Mouse (Mus musculus) lung, adult 2 months (tissue): ENCODE results near the gene Bhlhb9. TPM values are rescaled to one million over a fixed set of nuclear protein-coding genes. Genes with fewer than 3 reads are reported as not detected.
A peak's percentile ranks its signal among the peaks of the same experiment; 100 is the strongest.
"Not testable (repeated sequence)": the region's sequence is repeated elsewhere in the genome, so short reads cannot be mapped to it uniquely, and the experiment has no call there.

Source experiments
- DNase-seq: peaks from one replicate; pipeline ENCODE4 v3.0.0; 2022
- H3K4me1 ChIP-seq: fragments of 200-500 bp; 2 replicates; pipeline ENCODE4 v1.6.1; 2011; ENCODE audit warnings: low read length; ENCODE audit not compliant: control insufficient read depth, insufficient read depth
- H3K4me3 ChIP-seq: fragments of 200-500 bp; replicated peaks from 2 replicates; pipeline ENCODE3; 2011; ENCODE audit warnings: low read depth, mild to moderate bottlenecking, control low read depth, low read length; ENCODE audit errors: extremely low read depth
- CTCF ChIP-seq: fragments of 200-500 bp; IDR thresholded peaks from 2 replicates; pipeline ENCODE4 v1.5.1; 2011; ENCODE audit warnings: mild to moderate bottlenecking, low read length, control low read depth; ENCODE audit not compliant: insufficient read depth
- POLR2A ChIP-seq: fragments of 200-500 bp; IDR thresholded peaks from 2 replicates; pipeline ENCODE4 v1.6.1; 2011; ENCODE audit warnings: low read depth, mild to moderate bottlenecking, control low read depth, low read length, borderline replicate concordance; ENCODE audit errors: extremely low read depth
- WGBS: fragments of 180-500 bp; shearing (Covaris S2); methylation state at CpG from one replicate; pipeline ENCODE4 v1.1.7; 2018; 5-methylcytosine and 5-hydroxymethylcytosine counted together
- polyA plus RNA-seq: library from polyadenylated mRNA; depleted of rRNA; stranded (reverse); fragments of >200 nt; gene quantifications from 2 replicates; pipeline ENCODE4 v1.2.3, GENCODE M21; 2012; rRNA removed

Gene Bhlhb9
- 2.6 TPM in 2 replicates for polyA plus RNA-seq

- peak; percentile 21 for DNase-seq
- not testable (repeated sequence) for H3K4me1 ChIP-seq
- peak within 1 kb of the TSS; percentile 51 for H3K4me3 ChIP-seq
- 31% methylated on average over 4 of the region's 5 CpGs for WGBS
Measured at GRCm38 (mm10) chrX:135797212-135797644, at the start of gene Bhlhb9. Gene Bhlhb9, plus strand, starts transcription at chrX:135797594.

GRCm38 (mm10) chrX:135752832-135753231, 44.6 kb upstream of the Bhlhb9 start:
- WGBS: 3% methylated on average over 2 of the region's 2 CpGs
- peak; percentile 55 for DNase-seq
- H3K4me1 ChIP-seq: no peaks in the 10 kb centered on the region
- H3K4me3 ChIP-seq: no peak overlapping the region
- TF ChIP-seq POLR2A (no peak), CTCF (peak; percentile 75)

- no peak overlapping the region for H3K4me3 ChIP-seq
- no peak for TF ChIP-seq CTCF
- no peak for TF ChIP-seq POLR2A
- DNase-seq: no peak
- H3K4me1 ChIP-seq: no peaks in the 10 kb centered on the region
Measured at GRCm38 (mm10) chrX:135761707-135762106, 35.7 kb upstream of the Bhlhb9 start.

GRCm38 (mm10) chrX:135768043-135768548, 29.3 kb upstream of the Bhlhb9 start:
- DNase-seq: no peak
- no peaks in the 10 kb centered on the region for H3K4me1 ChIP-seq
- H3K4me3 ChIP-seq: no peak overlapping the region
- WGBS: 65% methylated on average over 3 of the region's 3 CpGs
- no peak for TF ChIP-seq POLR2A
- no peak for TF ChIP-seq CTCF

- no peak for TF ChIP-seq POLR2A
- TF ChIP-seq CTCF: no peak
- WGBS: 67% methylated on average over 2 of the region's 2 CpGs
- no peak for DNase-seq
- H3K4me1 ChIP-seq: no peaks in the 10 kb centered on the region
- no peak overlapping the region for H3K4me3 ChIP-seq
Measured at GRCm38 (mm10) chrX:135768565-135768964, 28.8 kb upstream of the Bhlhb9 start.

GRCm38 (mm10) chrX:135791536-135791935, 5.9 kb upstream of the Bhlhb9 start:
- H3K4me3 ChIP-seq: no peak overlapping the region
- DNase-seq: no peak
- no peaks in the 10 kb centered on the region for H3K4me1 ChIP-seq
- TF ChIP-seq POLR2A: no peak
- no peak for TF ChIP-seq CTCF

- DNase-seq: no peak
- no peak overlapping the region for H3K4me3 ChIP-seq
- WGBS: 72% methylated on average over 6 of the region's 6 CpGs
- no peaks in the 10 kb centered on the region for H3K4me1 ChIP-seq
- TF ChIP-seq CTCF: no peak
- TF ChIP-seq POLR2A: no peak
Measured at GRCm38 (mm10) chrX:135792326-135792725, 5.1 kb upstream of the Bhlhb9 start.

GRCm38 (mm10) chrX:135795591-135796304, 1.6 kb upstream of the Bhlhb9 start:
- H3K4me1 ChIP-seq: not testable (repeated sequence)
- H3K4me3 ChIP-seq: peak overlapping the region; percentile 54
- 35% methylated on average over 27 of the region's 27 CpGs for WGBS
- peak; percentile 13 for DNase-seq

GRCm38 (mm10) chrX:135796305-135797211, 836 bp upstream of the Bhlhb9 start:
- DNase-seq: peak; percentile 5
- H3K4me3 ChIP-seq: peak overlapping the region; percentile 51
- H3K4me1 ChIP-seq: not testable (repeated sequence)
- WGBS: 31% methylated on average over 26 of the region's 26 CpGs

GRCm38 (mm10) chrX:135804149-135804548, 6.8 kb downstream of the Bhlhb9 start:
- no peak for DNase-seq
- no peak for TF ChIP-seq CTCF
- TF ChIP-seq POLR2A: no peak
- WGBS: 76% methylated on average over 3 of the region's 3 CpGs
- Histone ChIP-seq H3K4me1 (no peaks in the 10 kb centered on the region), H3K4me3 (no peak overlapping the region)
